Mouse (Mus musculus): ENCODE measurements around the gene Glis3. TPM values are rescaled to one million over a fixed set of nuclear protein-coding genes. Genes with fewer than 3 reads are reported as not detected.
A peak's percentile ranks its signal among the peaks of the same experiment; 100 is the strongest.

Glis3 gene
- polyA plus RNA-seq, 1 experiment from 2014 or later: 0.32 TPM

GRCm38 (mm10) chr19:28471144-28471543 is 208.7 kb downstream of the Glis3 start:
- H3K4me1 ChIP-seq (replicated peaks; ENCODE audit: control insufficient read depth, insufficient read depth, low read length): no peaks in the 10 kb centered on the region
- no peaks in the 10 kb centered on the region for H3K36me3 ChIP-seq (ENCODE audit: control insufficient read depth, insufficient read depth)
- no peaks in the 10 kb centered on the region for H3K9me3 ChIP-seq (ENCODE audit: control insufficient read depth, low read length)
- no peak for ATAC-seq
- H3K4me2 ChIP-seq (ENCODE audit: low read length): no peak overlapping the region
- no peak overlapping the region for H3K4me3 ChIP-seq (replicated peaks; ENCODE audit: low read length)
- no peaks in the 10 kb centered on the region for H3K27me3 ChIP-seq (replicated peaks; ENCODE audit: control insufficient read depth, insufficient read depth, low read length)
- no peak overlapping the region for H3K9ac ChIP-seq (replicated peaks; ENCODE audit: low read depth, low read length)
- no peak overlapping the region for H3K27ac ChIP-seq (ENCODE audit: low read length)
- WGBS: 78% methylated on average over 3 of the region's 8 CpGs

- no peak for ATAC-seq
- H3K27me3 ChIP-seq (replicated peaks; ENCODE audit: control insufficient read depth, insufficient read depth, low read length): no peaks in the 10 kb centered on the region
- no peaks in the 10 kb centered on the region for H3K9me3 ChIP-seq (ENCODE audit: control insufficient read depth, low read length)
- 81% methylated on average over 5 of the region's 5 CpGs for WGBS
- H3K9ac ChIP-seq (replicated peaks; ENCODE audit: low read depth, low read length): no peak overlapping the region
- H3K4me3 ChIP-seq (replicated peaks; ENCODE audit: low read length): no peak overlapping the region
- H3K4me2 ChIP-seq (ENCODE audit: low read length): no peak overlapping the region
- no peak overlapping the region for H3K27ac ChIP-seq (ENCODE audit: low read length)
- H3K36me3 ChIP-seq (ENCODE audit: control insufficient read depth, insufficient read depth): no peaks in the 10 kb centered on the region
- H3K4me1 ChIP-seq (replicated peaks; ENCODE audit: control insufficient read depth, insufficient read depth, low read length): peaks cover 5% of the 10 kb centered on the region
Observed at GRCm38 (mm10) chr19:28465779-28466178, 214.1 kb downstream of the Glis3 start.

GRCm38 (mm10) chr19:28454331-28454730 is 225.5 kb downstream of the Glis3 start:
- 62% methylated on average over 8 of the region's 8 CpGs for WGBS
- Histone ChIP-seq H3K27ac (ENCODE audit: low read length) (no peak overlapping the region), H3K9ac (replicated peaks; ENCODE audit: low read depth, low read length) (no peak overlapping the region)

GRCm38 (mm10) chr19:28452951-28453520 is 226.8 kb downstream of the Glis3 start:
- peak; percentile 91 for ATAC-seq
- Histone ChIP-seq H3K9ac (replicated peaks; ENCODE audit: low read depth, low read length) (0 out of 2 replicates have a peak overlapping the region, but pooled peaks have one; percentile 39), H3K27me3 (replicated peaks; ENCODE audit: control insufficient read depth, insufficient read depth, low read length) (0 out of 2 replicates have a peak, but pooled peaks cover 2% of the 10 kb centered on the region), H3K4me1 (replicated peaks; ENCODE audit: control insufficient read depth, insufficient read depth, low read length) (peaks cover 24% of the 10 kb centered on the region), H3K4me2 (ENCODE audit: low read length) (peak overlapping the region; percentile 43), H3K36me3 (ENCODE audit: control insufficient read depth, insufficient read depth) (no peaks in the 10 kb centered on the region), H3K4me3 (replicated peaks; ENCODE audit: low read length) (no peak overlapping the region), H3K9me3 (ENCODE audit: control insufficient read depth, low read length) (no peaks in the 10 kb centered on the region), H3K27ac (ENCODE audit: low read length) (peak overlapping the region; percentile 83)
- WGBS: 4% methylated on average over 12 of the region's 12 CpGs

More at GRCm38 (mm10) chr19:28454331-28454730, 225.5 kb downstream of the Glis3 start:
- Histone ChIP-seq H3K27me3 (replicated peaks; ENCODE audit: control insufficient read depth, insufficient read depth, low read length) (0 out of 2 replicates have a peak, but pooled peaks cover 2% of the 10 kb centered on the region), H3K4me1 (replicated peaks; ENCODE audit: control insufficient read depth, insufficient read depth, low read length) (peaks cover 24% of the 10 kb centered on the region), H3K9me3 (ENCODE audit: control insufficient read depth, low read length) (no peaks in the 10 kb centered on the region), H3K4me3 (replicated peaks; ENCODE audit: low read length) (no peak overlapping the region), H3K4me2 (ENCODE audit: low read length) (no peak overlapping the region), H3K36me3 (ENCODE audit: control insufficient read depth, insufficient read depth) (no peaks in the 10 kb centered on the region)
- ATAC-seq: no peak

- no peak overlapping the region for H3K4me2 ChIP-seq (ENCODE audit: low read length)
- ATAC-seq: no peak
- H3K9ac ChIP-seq (replicated peaks; ENCODE audit: low read depth, low read length): no peak overlapping the region
- no peaks in the 10 kb centered on the region for H3K36me3 ChIP-seq (ENCODE audit: control insufficient read depth, insufficient read depth)
- 91% methylated on average over 4 of the region's 4 CpGs for WGBS
- H3K4me1 ChIP-seq (replicated peaks; ENCODE audit: control insufficient read depth, insufficient read depth, low read length): peaks cover 16% of the 10 kb centered on the region
- H3K4me3 ChIP-seq (replicated peaks; ENCODE audit: low read length): no peak overlapping the region
- no peak overlapping the region for H3K27ac ChIP-seq (ENCODE audit: low read length)
- no peaks in the 10 kb centered on the region for H3K9me3 ChIP-seq (ENCODE audit: control insufficient read depth, low read length)
- H3K27me3 ChIP-seq (replicated peaks; ENCODE audit: control insufficient read depth, insufficient read depth, low read length): no peaks in the 10 kb centered on the region
Observed at GRCm38 (mm10) chr19:28448811-28449210, 231.1 kb downstream of the Glis3 start.

- Histone ChIP-seq H3K4me3 (replicated peaks; ENCODE audit: low read length) (no peak overlapping the region), H3K27ac (ENCODE audit: low read length) (no peak overlapping the region), H3K27me3 (replicated peaks; ENCODE audit: control insufficient read depth, insufficient read depth, low read length) (no peaks in the 10 kb centered on the region), H3K4me1 (replicated peaks; ENCODE audit: control insufficient read depth, insufficient read depth, low read length) (no peaks in the 10 kb centered on the region), H3K9me3 (ENCODE audit: control insufficient read depth, low read length) (no peaks in the 10 kb centered on the region), H3K36me3 (ENCODE audit: control insufficient read depth, insufficient read depth) (no peaks in the 10 kb centered on the region), H3K9ac (replicated peaks; ENCODE audit: low read depth, low read length) (no peak overlapping the region), H3K4me2 (ENCODE audit: low read length) (no peak overlapping the region)
- 89% methylated on average over 4 of the region's 4 CpGs for WGBS
- ATAC-seq: no peak
Observed at GRCm38 (mm10) chr19:28442161-28442560, 237.7 kb downstream of the Glis3 start.

- H3K4me2 ChIP-seq (ENCODE audit: low read length): no peak overlapping the region
- WGBS: 46% methylated on average over 12 of the region's 12 CpGs
- peaks cover 6% of the 10 kb centered on the region for H3K4me1 ChIP-seq (replicated peaks; ENCODE audit: control insufficient read depth, insufficient read depth, low read length)
- H3K9me3 ChIP-seq (ENCODE audit: control insufficient read depth, low read length): no peaks in the 10 kb centered on the region
- H3K9ac ChIP-seq (replicated peaks; ENCODE audit: low read depth, low read length): no peak overlapping the region
- no peak overlapping the region for H3K4me3 ChIP-seq (replicated peaks; ENCODE audit: low read length)
- no peaks in the 10 kb centered on the region for H3K27me3 ChIP-seq (replicated peaks; ENCODE audit: control insufficient read depth, insufficient read depth, low read length)
- no peak overlapping the region for H3K27ac ChIP-seq (ENCODE audit: low read length)
- no peaks in the 10 kb centered on the region for H3K36me3 ChIP-seq (ENCODE audit: control insufficient read depth, insufficient read depth)
- peak; percentile 97 for ATAC-seq
Observed at GRCm38 (mm10) chr19:28436457-28437148, 243.3 kb downstream of the Glis3 start.

GRCm38 (mm10) chr19:28428220-28428816 is 251.6 kb downstream of the Glis3 start:
- Histone ChIP-seq H3K27ac (ENCODE audit: low read length) (no peak overlapping the region), H3K9me3 (ENCODE audit: control insufficient read depth, low read length) (no peaks in the 10 kb centered on the region), H3K9ac (replicated peaks; ENCODE audit: low read depth, low read length) (no peak overlapping the region), H3K4me2 (ENCODE audit: low read length) (no peak overlapping the region), H3K4me3 (replicated peaks; ENCODE audit: low read length) (no peak overlapping the region), H3K27me3 (replicated peaks; ENCODE audit: control insufficient read depth, insufficient read depth, low read length) (no peaks in the 10 kb centered on the region), H3K36me3 (ENCODE audit: control insufficient read depth, insufficient read depth) (no peaks in the 10 kb centered on the region), H3K4me1 (replicated peaks; ENCODE audit: control insufficient read depth, insufficient read depth, low read length) (no peaks in the 10 kb centered on the region)
- 89% methylated on average over 6 of the region's 6 CpGs for WGBS
- ATAC-seq: no peak

- no peaks in the 10 kb centered on the region for H3K9me3 ChIP-seq (ENCODE audit: control insufficient read depth, low read length)
- 87% methylated on average over 5 of the region's 5 CpGs for WGBS
- H3K27me3 ChIP-seq (replicated peaks; ENCODE audit: control insufficient read depth, insufficient read depth, low read length): no peaks in the 10 kb centered on the region
- H3K36me3 ChIP-seq (ENCODE audit: control insufficient read depth, insufficient read depth): no peaks in the 10 kb centered on the region
- H3K4me3 ChIP-seq (replicated peaks; ENCODE audit: low read length): no peak overlapping the region
- no peak overlapping the region for H3K27ac ChIP-seq (ENCODE audit: low read length)
- no peaks in the 10 kb centered on the region for H3K4me1 ChIP-seq (replicated peaks; ENCODE audit: control insufficient read depth, insufficient read depth, low read length)
- H3K4me2 ChIP-seq (ENCODE audit: low read length): no peak overlapping the region
- no peak overlapping the region for H3K9ac ChIP-seq (replicated peaks; ENCODE audit: low read depth, low read length)
- no peak for ATAC-seq
Observed at GRCm38 (mm10) chr19:28424180-28424579, 255.7 kb downstream of the Glis3 start.

All from forebrain, embryonic 16.5 days (tissue).